Mouse (Mus musculus) CD4-positive, CD25-positive, alpha-beta regulatory T cell, adult 2 months (primary cell): ENCODE measurements around the gene Igf1r.
"Not testable (repeated sequence)": the region's sequence is repeated elsewhere in the genome, so short reads cannot be mapped to it uniquely, and the experiment has no call there.

Experiments used
- DNase-seq: peaks from one replicate; pipeline ENCODE4 v3.0.0-alpha.2; 2012; ENCODE audit warnings: low read depth, low spot score

The Igf1r gene

GRCm38 (mm10) chr7:68264531-68264930, 311.9 kb downstream of the Igf1r start:
- DNase-seq, result peak; percentile 90

GRCm38 (mm10) chr7:68265391-68265790, 312.8 kb downstream of the Igf1r start:
- DNase-seq, result peak; percentile 25

- no peak for DNase-seq
These were observed 314.1 kb downstream of the Igf1r start for GRCm38 (mm10) chr7:68266691-68267090.

- DNase-seq, result no peak
These were observed 317.9 kb downstream of the Igf1r start for GRCm38 (mm10) chr7:68270551-68270950.

GRCm38 (mm10) chr7:68271816-68272215, 319.2 kb downstream of the Igf1r start:
- DNase-seq, result peak; percentile 35

- DNase-seq, result no peak
These were observed 320.0 kb downstream of the Igf1r start for GRCm38 (mm10) chr7:68272607-68273006.

- DNase-seq, result no peak
These were observed 320.9 kb downstream of the Igf1r start, which contains the start of gene Fam169b for GRCm38 (mm10) chr7:68273515-68273914. TSS of gene Fam169b (plus strand) at chr7:68273839.

- no peak for DNase-seq
These were observed 321.6 kb downstream of the Igf1r start for GRCm38 (mm10) chr7:68274218-68274617.

- DNase-seq, result peak; percentile 51
These were observed 322.3 kb downstream of the Igf1r start for GRCm38 (mm10) chr7:68274951-68275350.

GRCm38 (mm10) chr7:68275445-68275837, 322.8 kb downstream of the Igf1r start:
- DNase-seq, result not testable (repeated sequence)

GRCm38 (mm10) chr7:68275838-68276731, 323.5 kb downstream of the Igf1r start:
- DNase-seq, result peak; percentile 91

- peak; percentile 62 for DNase-seq
These were observed 324.6 kb downstream of the Igf1r start for GRCm38 (mm10) chr7:68277054-68277896.

GRCm38 (mm10) chr7:68277897-68278270, 325.3 kb downstream of the Igf1r start:
- no peak for DNase-seq

- peak; percentile 67 for DNase-seq
These were observed 325.8 kb downstream of the Igf1r start for GRCm38 (mm10) chr7:68278385-68278784.

GRCm38 (mm10) chr7:68278908-68279307, 326.3 kb downstream of the Igf1r start:
- peak; percentile 70 for DNase-seq

GRCm38 (mm10) chr7:68279481-68279880, 326.9 kb downstream of the Igf1r start:
- DNase-seq, result peak; percentile 44

- DNase-seq, result peak; percentile 89
These were observed 327.8 kb downstream of the Igf1r start for GRCm38 (mm10) chr7:68280352-68280869.

- DNase-seq, result peak; percentile 87
These were observed 328.7 kb downstream of the Igf1r start for GRCm38 (mm10) chr7:68281341-68281740.

- DNase-seq, result peak; percentile 77
These were observed 329.9 kb downstream of the Igf1r start for GRCm38 (mm10) chr7:68282304-68283132.

- DNase-seq, result not testable (repeated sequence)
These were observed 330.5 kb downstream of the Igf1r start for GRCm38 (mm10) chr7:68283133-68283520.
